Mouse (Mus musculus) heart, adult 10 weeks (tissue): ENCODE results near the gene Rbm12b1. TPM values are rescaled to one million over a fixed set of nuclear protein-coding genes. Genes with fewer than 3 reads are reported as not detected.

Experiments used
- polyA plus RNA-seq: library from polyadenylated mRNA; stranded (reverse); fragments of 350-450 nt; fragmentation: Illumina TruSeq; extraction: RNeasy Lipid Tissue Mini Kit (QIAGEN cat#74804); gene quantifications from one replicate; pipeline ENCODE4 v1.2.3, GENCODE M21; 2014; ENCODE audit warnings: low read depth, low replicate concordance

The Rbm12b1 gene
- 8.0 TPM for polyA plus RNA-seq

DNA sequence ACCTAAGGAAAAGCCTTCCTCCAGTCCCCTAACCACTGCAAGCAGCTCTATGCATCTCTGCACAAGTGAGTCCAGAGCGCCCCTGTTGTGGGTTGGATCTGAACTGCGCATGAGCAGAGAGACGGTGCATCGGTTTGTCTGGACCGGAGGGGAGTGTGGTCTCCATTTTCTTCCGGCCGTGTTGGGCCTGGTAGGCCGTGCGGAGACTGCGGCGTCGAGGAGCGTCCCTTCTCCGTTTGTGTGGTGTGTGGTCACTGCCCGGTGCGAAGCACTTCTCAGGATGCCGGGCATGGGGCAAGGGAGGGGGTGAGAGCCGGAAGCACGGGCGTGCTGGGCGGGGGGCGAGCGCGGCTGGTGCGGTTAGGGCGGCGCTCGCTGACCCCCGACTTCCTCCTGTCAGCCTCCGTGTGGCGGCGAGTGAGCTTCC lies at the start of gene Rbm12b1:
Rbm12b1 (plus strand) TSS at position 124 of the 427 bp plus-strand sequence.

DNA sequence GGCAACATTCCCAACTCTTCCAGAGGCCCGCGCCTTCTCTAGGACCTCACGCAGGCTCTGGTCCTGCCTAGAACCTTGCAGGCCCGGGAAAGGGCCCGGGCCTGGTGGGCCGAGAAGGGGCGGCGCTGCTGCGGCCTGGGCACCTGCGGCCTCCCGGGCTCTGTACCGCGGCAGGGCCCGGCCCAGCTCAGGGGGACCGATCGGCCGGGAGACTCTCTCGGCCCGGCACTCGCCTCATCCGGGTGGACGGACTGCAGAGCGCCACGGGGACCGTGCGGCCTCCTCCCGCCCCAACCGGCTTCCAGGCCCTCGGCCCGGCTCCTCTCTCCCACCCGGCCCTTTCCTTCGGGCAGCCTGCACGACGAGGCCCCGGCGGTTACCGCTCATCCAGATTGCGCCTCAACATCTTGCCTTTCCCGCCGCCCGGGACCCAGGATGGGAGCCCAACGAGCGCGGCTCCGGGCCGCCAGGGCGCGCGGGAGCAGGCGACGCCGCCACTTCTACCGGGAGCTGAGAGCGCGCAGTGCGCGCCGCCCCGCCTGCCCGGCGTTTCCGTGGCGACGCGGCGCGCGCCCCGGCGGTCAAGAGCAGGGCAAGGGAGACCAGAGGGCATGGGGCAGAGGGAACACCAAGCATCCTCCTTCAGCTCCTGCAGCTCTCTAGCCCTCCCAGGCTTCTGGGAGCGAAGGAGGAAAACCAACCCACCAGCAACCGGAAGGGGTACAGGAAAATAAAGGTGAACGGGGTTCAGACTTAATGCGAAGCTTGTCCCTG lies 31.4 kb downstream of the Rbm12b1 start, which contains the start of gene Fam92a:
Fam92a (minus strand) TSS at position 698 of the 774 bp plus-strand sequence.

Other genes with a start within 250 kb of the Rbm12b1 start
- gene Gm10604, start 159.0 kb upstream of the Rbm12b1 start, polyA plus RNA-seq: not detected
- 8.8 TPM for gene Rbm12b2, start 50.8 kb upstream of the Rbm12b1 start, polyA plus RNA-seq
- gene Fam92a, start 31.8 kb downstream of the Rbm12b1 start, polyA plus RNA-seq: 20.9 TPM